Mouse (Mus musculus): ENCODE measurements around the gene Rln1. TPM values are rescaled to one million over a fixed set of nuclear protein-coding genes. Genes with fewer than 3 reads are reported as not detected.

Rln1 gene
- polyA plus RNA-seq, 1 experiment from 2014 or later = 0.99 TPM

DNA sequence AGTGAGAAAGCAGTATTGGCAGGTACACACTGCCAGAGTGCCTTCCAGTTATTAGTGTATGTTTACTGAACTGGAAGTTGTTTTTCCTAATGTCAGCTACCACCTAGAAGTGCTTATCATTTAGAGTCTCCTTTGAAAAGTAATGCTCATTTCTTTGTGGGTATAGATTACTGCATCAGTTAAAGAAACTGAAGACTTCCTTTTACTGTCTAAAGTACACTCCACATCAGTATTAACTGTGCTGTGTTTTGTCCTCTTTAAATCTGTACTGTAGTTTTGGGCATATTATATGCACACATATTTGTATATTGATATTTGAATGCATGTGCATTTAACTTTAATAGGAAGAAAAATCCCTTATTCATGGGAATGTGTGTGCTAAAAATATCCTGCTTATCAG is 38.3 kb downstream of the Rln1 start:
- H3K9me3 ChIP-seq (ENCODE audit: control insufficient read depth, low read length) = no peaks in the 10 kb centered on the region
- no peaks in the 10 kb centered on the region; the same call in 1 of the 2 replicates for H3K36me3 ChIP-seq (ENCODE audit: control insufficient read depth, insufficient read depth, low read length)
- no peaks in the 10 kb centered on the region for H3K4me1 ChIP-seq (replicated peaks; ENCODE audit: control insufficient read depth, insufficient read depth, low read length)
- no peak overlapping the region for H3K4me3 ChIP-seq (ENCODE audit: low read depth, low read length)
- no peak overlapping the region for H3K27ac ChIP-seq (ENCODE audit: low read depth, low read length)
- ATAC-seq (replicated peaks; ENCODE audit: low FRiP score) (no peak), DNase-seq (ENCODE audit: low spot score) (no peak)
- H3K4me2 ChIP-seq (ENCODE audit: low read depth, low read length, severe bottlenecking) = no peak overlapping the region
- H3K9ac ChIP-seq (ENCODE audit: low read length) = no peak overlapping the region
- no peaks in the 10 kb centered on the region for H3K27me3 ChIP-seq (ENCODE audit: control insufficient read depth, insufficient read depth, low read length)

DNA sequence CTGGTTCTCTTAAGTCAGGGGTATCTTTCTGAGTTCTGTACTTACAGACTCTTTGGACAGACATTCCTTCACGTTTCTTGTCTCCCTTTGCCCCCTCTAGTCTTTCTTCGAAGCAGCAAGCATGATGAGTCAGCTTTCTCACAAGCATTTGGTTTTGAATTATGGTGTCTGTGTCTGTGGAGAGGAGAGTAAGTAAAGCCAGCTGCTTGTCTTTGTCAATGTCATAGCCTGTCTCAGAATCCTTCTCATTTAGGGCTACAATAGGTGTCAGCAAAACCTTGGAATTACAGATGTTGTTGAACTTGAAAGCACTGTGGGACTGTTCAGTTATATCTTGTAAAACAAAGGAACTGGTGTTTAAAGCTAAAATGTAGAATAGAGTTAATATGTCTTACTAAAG is 39.7 kb downstream of the Rln1 start:
- Histone ChIP-seq H3K4me3 (ENCODE audit: low read depth, low read length) (no peak overlapping the region), H3K9me3 (ENCODE audit: control insufficient read depth, low read length) (no peaks in the 10 kb centered on the region), H3K4me2 (ENCODE audit: low read depth, low read length, severe bottlenecking) (no peak overlapping the region), H3K4me1 (replicated peaks; ENCODE audit: control insufficient read depth, insufficient read depth, low read length) (no peaks in the 10 kb centered on the region), H3K27ac (ENCODE audit: low read depth, low read length) (no peak overlapping the region), H3K27me3 (ENCODE audit: control insufficient read depth, insufficient read depth, low read length) (no peaks in the 10 kb centered on the region), H3K9ac (ENCODE audit: low read length) (no peak overlapping the region), H3K36me3 (ENCODE audit: control insufficient read depth, insufficient read depth, low read length) (no peaks in the 10 kb centered on the region)
- no peak for DNase-seq (ENCODE audit: low spot score)
- WGBS = 73% methylated on average over 2 of the region's 2 CpGs
- no peak for ATAC-seq (replicated peaks; ENCODE audit: low FRiP score)

DNA sequence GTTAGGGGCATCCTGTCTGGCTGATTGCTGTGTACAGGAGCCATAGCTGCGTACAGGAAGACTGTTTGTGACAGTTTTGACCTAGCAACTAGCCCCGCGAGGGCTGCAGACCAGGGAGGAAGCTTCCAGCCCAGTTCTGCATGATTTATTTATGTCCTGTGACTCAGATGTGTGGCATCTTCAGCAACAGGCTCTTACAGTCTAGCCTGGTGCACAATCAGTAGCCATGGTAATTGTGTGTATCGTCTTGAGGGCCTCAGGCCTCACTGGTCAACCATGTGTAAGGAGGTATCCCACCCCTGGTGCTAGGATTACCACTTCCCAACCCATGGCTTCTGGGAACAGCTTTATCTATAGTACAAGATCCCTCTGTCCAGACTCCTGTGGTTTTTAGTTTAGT is 41.9 kb downstream of the Rln1 start:
- Histone ChIP-seq H3K4me2 (ENCODE audit: low read depth, low read length, severe bottlenecking) (no peak overlapping the region), H3K27me3 (ENCODE audit: control insufficient read depth, insufficient read depth, low read length) (no peaks in the 10 kb centered on the region), H3K9ac (ENCODE audit: low read length) (no peak overlapping the region), H3K4me1 (replicated peaks; ENCODE audit: control insufficient read depth, insufficient read depth, low read length) (no peaks in the 10 kb centered on the region), H3K9me3 (ENCODE audit: control insufficient read depth, low read length) (no peaks in the 10 kb centered on the region), H3K4me3 (ENCODE audit: low read depth, low read length) (no peak overlapping the region), H3K27ac (ENCODE audit: low read depth, low read length) (no peak overlapping the region), H3K36me3 (ENCODE audit: control insufficient read depth, insufficient read depth, low read length) (no peaks in the 10 kb centered on the region)
- ATAC-seq (replicated peaks; ENCODE audit: low FRiP score) = no peak
- WGBS = 88% methylated on average over 4 of the region's 4 CpGs
- no peak for DNase-seq (ENCODE audit: low spot score)

DNA sequence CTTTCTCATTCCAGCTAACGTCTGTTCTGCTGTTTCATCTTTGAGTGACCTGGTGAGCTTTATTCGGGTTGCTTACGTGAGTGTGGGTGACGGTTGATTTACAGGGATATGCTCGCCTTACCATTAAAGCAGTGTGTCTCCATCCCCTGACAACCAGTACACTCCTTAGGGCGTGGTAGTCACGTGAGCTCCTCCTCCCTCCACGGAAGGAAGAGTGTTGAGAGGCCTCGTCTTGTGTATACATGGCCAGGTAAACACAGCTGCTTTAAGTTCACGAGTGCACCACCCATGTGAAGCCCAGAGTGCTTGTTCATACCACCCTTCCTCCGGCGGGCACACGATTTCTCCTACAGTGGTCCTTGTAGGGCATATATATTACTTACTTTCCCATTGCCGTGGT is 42.9 kb downstream of the Rln1 start:
- DNase-seq (ENCODE audit: low spot score) (no peak), ATAC-seq (replicated peaks; ENCODE audit: low FRiP score) (no peak)
- Histone ChIP-seq H3K4me2 (ENCODE audit: low read depth, low read length, severe bottlenecking) (no peak overlapping the region), H3K9ac (ENCODE audit: low read length) (no peak overlapping the region), H3K9me3 (ENCODE audit: control insufficient read depth, low read length) (no peaks in the 10 kb centered on the region), H3K27ac (ENCODE audit: low read depth, low read length) (no peak overlapping the region), H3K36me3 (ENCODE audit: control insufficient read depth, insufficient read depth, low read length) (no peaks in the 10 kb centered on the region), H3K4me1 (replicated peaks; ENCODE audit: control insufficient read depth, insufficient read depth, low read length) (no peaks in the 10 kb centered on the region), H3K4me3 (ENCODE audit: low read depth, low read length) (no peak overlapping the region), H3K27me3 (ENCODE audit: control insufficient read depth, insufficient read depth, low read length) (no peaks in the 10 kb centered on the region)
- WGBS = 90% methylated on average over 14 of the region's 14 CpGs

DNA sequence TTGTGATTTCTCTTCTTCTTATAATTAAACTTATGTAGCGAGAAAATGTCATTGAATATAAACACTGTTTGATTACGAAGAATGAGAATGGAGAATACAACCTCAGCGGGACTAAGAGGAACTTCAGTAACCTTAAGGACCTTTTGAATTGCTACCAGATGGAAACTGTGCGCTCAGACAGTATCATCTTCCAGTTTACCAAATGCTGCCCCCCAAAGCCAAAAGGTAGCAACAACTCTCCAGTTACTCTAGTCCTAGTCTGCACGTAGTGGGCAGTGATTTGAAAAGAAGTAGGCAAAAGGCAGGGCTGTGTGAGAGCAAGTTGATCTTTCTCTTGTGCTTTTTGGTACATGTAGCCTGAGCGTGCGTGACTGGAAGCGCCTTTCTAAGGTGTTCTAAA is 46.6 kb downstream of the Rln1 start:
- no peak overlapping the region for H3K4me2 ChIP-seq (ENCODE audit: low read depth, low read length, severe bottlenecking)
- no peak overlapping the region for H3K27ac ChIP-seq (ENCODE audit: low read depth, low read length)
- H3K4me3 ChIP-seq (ENCODE audit: low read depth, low read length) = no peak overlapping the region
- no peak for DNase-seq (ENCODE audit: low spot score)
- ATAC-seq (replicated peaks; ENCODE audit: low FRiP score) = no peak
- H3K9me3 ChIP-seq (ENCODE audit: control insufficient read depth, low read length) = no peaks in the 10 kb centered on the region
- H3K9ac ChIP-seq (ENCODE audit: low read length) = no peak overlapping the region
- 73% methylated on average over 8 of the region's 8 CpGs for WGBS
- no peaks in the 10 kb centered on the region for H3K36me3 ChIP-seq (ENCODE audit: control insufficient read depth, insufficient read depth, low read length)
- no peaks in the 10 kb centered on the region for H3K27me3 ChIP-seq (ENCODE audit: control insufficient read depth, insufficient read depth, low read length)
- H3K4me1 ChIP-seq (replicated peaks; ENCODE audit: control insufficient read depth, insufficient read depth, low read length) = peaks cover 7% of the 10 kb centered on the region; the same call in 1 of the 2 replicates

DNA sequence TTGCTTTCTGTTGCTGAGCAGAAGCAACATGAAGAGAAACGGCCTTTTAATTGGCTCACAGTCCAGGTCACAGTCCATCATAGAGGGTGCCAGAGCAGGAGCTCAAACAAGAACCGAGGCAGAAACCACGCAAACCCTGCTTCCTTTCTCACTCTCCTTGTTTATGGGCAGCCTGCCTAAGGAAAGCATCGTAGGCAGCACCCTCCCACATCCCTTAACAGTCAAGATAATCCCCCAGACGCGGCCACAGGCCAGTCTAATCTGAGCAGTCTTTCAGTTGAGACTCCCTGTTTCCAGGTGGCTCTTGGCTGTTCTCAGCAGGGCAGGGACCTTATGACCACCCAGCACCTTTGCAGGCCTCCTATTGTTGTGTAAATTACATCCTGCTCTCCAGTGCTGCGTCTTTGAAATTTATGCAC is 49.0 kb downstream of the Rln1 start:
- no peaks in the 10 kb centered on the region for H3K9me3 ChIP-seq (ENCODE audit: control insufficient read depth, low read length)
- H3K27me3 ChIP-seq (ENCODE audit: control insufficient read depth, insufficient read depth, low read length) = no peaks in the 10 kb centered on the region
- WGBS = 13% methylated on average over 7 of the region's 7 CpGs
- H3K9ac ChIP-seq (ENCODE audit: low read length) = no peak overlapping the region
- H3K4me1 ChIP-seq (replicated peaks; ENCODE audit: control insufficient read depth, insufficient read depth, low read length) = peaks cover 7% of the 10 kb centered on the region; the same call in 1 of the 2 replicates
- H3K4me2 ChIP-seq (ENCODE audit: low read depth, low read length, severe bottlenecking) = no peak overlapping the region
- ATAC-seq (replicated peaks; ENCODE audit: low FRiP score) (no peak), DNase-seq (ENCODE audit: low spot score) (peak; percentile 48)
- H3K27ac ChIP-seq (ENCODE audit: low read depth, low read length) = no peak overlapping the region
- no peaks in the 10 kb centered on the region for H3K36me3 ChIP-seq (ENCODE audit: control insufficient read depth, insufficient read depth, low read length)
- no peak overlapping the region for H3K4me3 ChIP-seq (ENCODE audit: low read depth, low read length)

Other genes with a start within 250 kb of the Rln1 start
- 52.2 and 54.5 TPM in 2 replicates for gene Rcl1, start 233.3 kb downstream of the Rln1 start, polyA plus RNA-seq (2014; fragmentation: Nextera tagmentation; extraction: Ambion mirVana)
- gene Jak2, start 82.8 kb downstream of the Rln1 start, polyA plus RNA-seq (2014; fragmentation: Nextera tagmentation; extraction: Ambion mirVana) = 13.2 and 14.6 TPM in 2 replicates
- 6.7 and 7.2 TPM in 2 replicates for gene Insl6, start 9.3 kb downstream of the Rln1 start, polyA plus RNA-seq (2014; fragmentation: Nextera tagmentation; extraction: Ambion mirVana)
- 55.7 and 59.5 TPM in 2 replicates for gene Plgrkt, start 32.7 kb upstream of the Rln1 start, polyA plus RNA-seq (2014; fragmentation: Nextera tagmentation; extraction: Ambion mirVana)
- gene Cd274, start 32.8 kb upstream of the Rln1 start, polyA plus RNA-seq (2014; fragmentation: Nextera tagmentation; extraction: Ambion mirVana) = 0.23 and 0.61 TPM in 2 replicates
- gene Pdcd1lg2, start 76.2 kb upstream of the Rln1 start, polyA plus RNA-seq (2014; fragmentation: Nextera tagmentation; extraction: Ambion mirVana) = not detected in 2 replicates
- 11.8 and 13.5 TPM in 2 replicates for gene Ric1, start 187.6 kb upstream of the Rln1 start, polyA plus RNA-seq (2014; fragmentation: Nextera tagmentation; extraction: Ambion mirVana)